Mouse (Mus musculus) CH12F3 (cell line): ENCODE measurements at regions not wholly inside any gene's neighbourhood (a gene's known extent, or its start where the extent isn't known, plus 50 kb on each side); places are given as distances from the start of the nearest gene placed in this dataset.

Experiments
- in situ Hi-C: fragments of 300-500 bp; cut with MboI; formaldehyde crosslinking; loops from 2 replicates; pipeline ENCODE4 v1.14.3; 2020; ENCODE audit warnings: low sequenced_read_pairs

- in situ Hi-C loops: no loop called here
Observed at GRCm38 (mm10) chr12:29179405-29179804, 348.8 kb upstream of the Myt1l start.

DNA sequence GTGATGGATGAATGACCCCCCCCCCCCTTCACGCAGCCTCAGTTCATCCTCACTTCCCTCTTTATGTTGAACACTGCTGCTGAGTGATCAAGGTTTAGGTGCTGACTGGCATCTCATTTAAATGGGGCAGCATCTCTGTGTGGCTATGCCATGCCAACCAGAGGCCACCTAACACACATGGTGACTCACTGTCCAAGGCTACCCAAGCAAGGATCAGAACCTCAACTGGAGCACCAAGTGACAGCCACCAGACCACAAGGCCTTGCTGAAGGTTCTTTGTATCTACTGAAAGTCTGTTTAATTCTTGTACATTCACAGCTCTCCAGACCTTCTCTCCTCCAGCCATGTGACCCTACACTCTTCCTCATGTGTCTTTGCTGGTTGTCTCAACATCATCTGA is 347.6 kb upstream of the Myt1l start:
- in situ Hi-C loops: no loop called here

DNA sequence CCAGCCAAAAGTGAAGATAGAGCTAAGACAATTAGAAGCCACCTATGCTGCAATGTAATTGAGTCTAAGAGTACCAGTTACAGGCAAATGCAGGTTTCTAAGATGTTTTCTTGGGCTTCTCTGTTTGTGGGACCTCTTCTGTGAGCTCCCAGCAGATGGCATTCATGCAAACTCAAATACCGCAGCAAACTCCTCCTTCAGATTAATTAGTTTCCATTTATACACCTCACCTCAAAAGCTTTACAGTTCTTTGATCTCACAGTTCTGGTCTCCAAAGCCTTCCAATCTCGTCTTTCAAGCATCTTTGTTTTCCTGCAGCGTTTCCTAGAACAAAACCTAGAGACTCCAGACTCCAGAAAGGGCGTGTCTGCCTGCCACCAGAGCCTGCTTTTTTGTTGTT is 340.6 kb upstream of the Myt1l start:
- in situ Hi-C loops: no loop called here

- in situ Hi-C loops: no loop called here
Observed at GRCm38 (mm10) chr12:29192391-29192790, 335.8 kb upstream of the Myt1l start.

- in situ Hi-C loops: no loop called here
Observed at GRCm38 (mm10) chr12:29211946-29212345, 316.2 kb upstream of the Myt1l start.

GRCm38 (mm10) chr12:29213625-29214024 is 314.6 kb upstream of the Myt1l start:
- in situ Hi-C loops: no loop called here

DNA sequence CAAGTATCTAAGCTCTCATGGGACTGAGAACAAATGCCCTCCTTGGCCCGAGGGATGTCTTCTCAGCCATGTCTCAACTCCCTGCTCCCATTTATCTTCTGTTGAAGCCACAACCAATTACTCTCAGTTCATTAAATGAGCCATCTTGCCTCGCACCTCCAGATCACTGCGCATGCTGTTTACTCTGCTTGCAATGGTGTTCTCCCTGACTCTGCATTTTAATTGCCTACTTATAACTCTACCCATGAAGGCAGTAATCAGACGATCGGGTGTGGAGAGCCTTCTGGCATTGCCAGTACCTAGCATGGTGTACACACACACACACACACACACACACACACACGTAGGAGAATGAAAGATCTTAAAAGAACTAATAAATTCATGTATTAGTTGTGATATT is 306.1 kb upstream of the Myt1l start:
- in situ Hi-C loops: no loop called here

DNA sequence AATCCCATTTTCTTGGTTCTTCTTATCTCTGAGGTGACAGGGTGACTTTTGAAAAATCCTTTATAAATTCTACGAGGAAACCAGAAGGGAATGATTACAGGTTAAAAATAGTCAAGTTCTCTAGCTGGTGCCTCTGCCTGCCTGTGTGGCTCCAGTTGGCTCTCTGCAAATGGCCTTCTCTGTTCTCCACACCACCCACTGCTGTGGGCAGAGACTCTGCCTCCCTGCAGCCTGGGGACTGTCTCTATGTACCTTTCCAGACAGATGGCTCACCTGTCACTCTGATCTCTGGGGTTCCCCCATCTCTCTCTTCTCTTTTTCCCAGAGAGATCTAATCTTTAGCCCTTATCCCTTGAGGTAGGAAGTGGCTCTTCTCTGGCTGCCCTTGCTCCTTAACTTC is 302.2 kb upstream of the Myt1l start:
- in situ Hi-C loops: no loop called here

- in situ Hi-C loops: no loop called here
Observed at GRCm38 (mm10) chr12:29232492-29233447, 295.4 kb upstream of the Myt1l start.

DNA sequence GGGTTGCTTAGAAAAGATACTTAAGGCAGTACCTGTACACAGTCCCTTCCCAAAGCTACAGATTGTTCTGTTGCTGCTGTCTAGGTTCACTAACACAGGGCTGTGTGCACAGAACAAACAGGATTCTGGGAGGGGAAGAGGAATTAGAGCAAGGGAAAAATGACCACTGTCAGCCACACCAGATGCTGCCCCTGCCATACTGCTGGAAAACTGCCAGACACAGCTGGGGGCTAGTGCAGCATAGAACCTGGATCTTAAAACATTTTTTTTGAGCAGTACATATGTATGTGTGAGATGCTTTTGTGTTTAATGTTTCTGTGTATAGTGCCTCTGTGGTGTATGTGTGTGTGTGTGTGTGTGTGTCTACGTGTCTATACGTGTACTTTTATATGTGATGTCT is 291.7 kb upstream of the Myt1l start:
- in situ Hi-C loops: no loop called here

- in situ Hi-C loops: no loop called here
Observed at GRCm38 (mm10) chr12:29237516-29237915, 290.7 kb upstream of the Myt1l start.

GRCm38 (mm10) chr12:29239482-29239881 is 288.7 kb upstream of the Myt1l start:
- in situ Hi-C loops: no loop called here

- in situ Hi-C loops: no loop called here
Observed at GRCm38 (mm10) chr12:29239975-29240374, 288.2 kb upstream of the Myt1l start.

DNA sequence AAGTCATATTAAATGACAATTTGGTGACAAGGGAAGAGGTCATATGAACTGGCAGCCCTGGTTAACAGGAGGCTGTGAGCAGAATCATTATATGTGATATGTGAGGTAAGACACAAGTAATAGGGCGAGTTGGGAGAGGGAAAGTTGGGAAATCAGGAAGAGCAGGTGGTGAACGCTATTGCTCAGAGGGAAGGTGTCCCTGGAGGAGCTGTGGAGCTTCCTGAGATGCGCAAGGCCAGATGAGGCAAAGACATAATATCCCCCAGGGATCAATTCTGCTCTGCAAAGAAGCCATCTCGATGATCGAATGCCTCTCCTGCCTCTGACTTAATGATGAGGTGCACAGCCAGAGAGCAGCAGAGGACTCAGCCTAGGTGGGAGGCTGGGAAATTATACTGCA is 285.1 kb upstream of the Myt1l start:
- in situ Hi-C loops: no loop called here

- in situ Hi-C loops: no loop called here
Observed at GRCm38 (mm10) chr12:29246041-29246440, 282.1 kb upstream of the Myt1l start.

DNA sequence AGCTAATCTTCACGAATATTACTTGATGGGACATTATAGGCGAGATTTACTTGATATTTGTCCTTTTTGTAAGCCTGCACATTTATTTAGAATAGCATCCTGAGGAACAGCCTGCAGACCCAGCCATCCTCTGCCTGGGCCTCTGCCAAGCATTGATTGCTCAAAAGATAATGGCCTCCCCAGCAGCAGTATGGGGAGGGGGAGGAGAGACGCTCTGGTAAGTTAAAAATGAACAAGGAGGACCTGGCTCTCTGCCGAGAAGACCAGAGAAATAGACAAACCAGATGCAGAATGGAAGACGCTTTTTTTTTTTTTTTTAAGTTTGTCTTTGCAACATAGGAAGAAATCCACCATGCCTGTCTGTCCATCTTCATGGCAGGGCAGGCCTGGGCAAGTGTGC is 280.8 kb upstream of the Myt1l start:
- in situ Hi-C loops: no loop called here

GRCm38 (mm10) chr12:29248459-29248858 is 279.7 kb upstream of the Myt1l start:
- in situ Hi-C loops: no loop called here

GRCm38 (mm10) chr12:29256103-29256502 is 272.1 kb upstream of the Myt1l start:
- in situ Hi-C loops: no loop called here

GRCm38 (mm10) chr12:29257011-29257734 is 271.0 kb upstream of the Myt1l start:
- in situ Hi-C loops: no loop called here

DNA sequence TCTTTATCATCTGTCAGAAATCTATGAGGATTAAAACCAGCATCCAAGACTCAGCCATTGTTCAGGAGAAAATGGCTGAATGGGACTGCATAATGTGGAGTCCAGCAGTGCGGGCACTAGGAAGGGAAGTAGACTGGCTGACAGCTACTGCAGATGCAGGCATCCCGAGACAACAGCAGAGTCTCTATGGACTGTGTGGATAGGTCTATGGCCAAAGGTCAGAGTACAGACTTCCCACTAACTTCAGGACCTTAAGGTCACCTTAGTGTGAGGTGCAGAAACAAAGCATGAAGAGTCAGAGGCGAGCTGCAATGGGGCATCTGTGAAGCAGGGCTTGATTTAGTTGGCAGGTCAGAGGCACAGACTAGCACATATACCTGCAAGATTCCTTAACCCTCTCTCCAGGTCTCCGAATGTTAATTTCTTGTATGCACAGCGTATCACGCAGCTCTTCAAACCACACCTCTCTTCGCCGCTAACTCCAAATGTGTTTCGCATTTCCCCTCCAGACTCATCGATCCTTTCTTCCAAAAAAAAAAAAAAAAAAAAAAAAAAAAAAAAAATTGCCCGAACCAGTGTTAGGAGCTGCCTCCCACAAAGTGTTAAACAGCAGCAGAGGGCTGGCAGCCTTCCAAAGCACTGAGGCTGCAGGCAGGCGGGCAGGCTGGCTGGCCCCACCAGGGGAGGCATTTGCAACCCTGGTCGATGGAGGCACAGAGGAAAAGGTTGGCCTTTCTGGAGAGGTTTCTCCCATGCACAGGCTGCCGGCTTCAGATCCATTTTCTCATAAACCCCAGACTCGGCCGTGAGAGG is 270.2 kb upstream of the Myt1l start:
- in situ Hi-C loops: no loop called here

DNA sequence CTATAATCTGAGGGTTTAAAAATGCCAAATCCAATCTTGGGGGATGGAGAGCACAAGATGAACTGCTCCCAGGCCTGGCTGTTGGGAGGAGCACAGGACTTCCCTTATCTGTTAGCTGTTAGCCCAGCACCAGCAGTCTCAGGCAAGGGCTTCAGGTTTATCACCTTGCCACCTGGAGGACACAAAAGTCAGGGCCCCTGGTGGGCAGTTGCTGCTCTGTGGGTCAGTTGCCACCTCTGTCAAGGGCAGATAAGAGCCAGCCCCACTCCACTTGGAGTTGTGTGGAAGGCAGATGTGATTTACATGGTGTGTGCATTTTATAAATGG is 269.7 kb upstream of the Myt1l start:
- in situ Hi-C loops: no loop called here
